Mouse (Mus musculus) liver, embryonic 11.5 days (tissue): ENCODE data around the gene Vwf. TPM values are rescaled to one million over a fixed set of nuclear protein-coding genes. Genes with fewer than 3 reads are reported as not detected.
A peak's percentile ranks its signal among the peaks of the same experiment; 100 is the strongest.

Experiments used
- ATAC-seq: fragments of 200-750 bp; cut with Nextera tagmentation; replicated peaks from 2 replicates; pipeline ENCODE4 v1.8.0; 2017; ENCODE audit warnings: moderate number of reproducible peaks, mild to moderate bottlenecking, moderate TSS enrichment, moderate library complexity; ENCODE audit not compliant: low FRiP score
- DNase-seq: peaks from one replicate; pipeline ENCODE4 v3.0.0-alpha.2; 2017; ENCODE audit warnings: low spot score
- H3K27ac ChIP-seq: fragments of 300-500 bp; sonication (generic); 2 replicates; pipeline ENCODE4 v1.5.1; 2014; ENCODE audit warnings: mild to moderate bottlenecking, low read depth, low read length, control low read depth
- H3K27me3 ChIP-seq: fragments of 300-500 bp; sonication (generic); replicated peaks from 2 replicates; pipeline ENCODE4 v1.6.1; 2014; ENCODE audit warnings: low read length, mixed read lengths; ENCODE audit not compliant: control insufficient read depth, insufficient read depth
- H3K36me3 ChIP-seq: fragments of 300-500 bp; sonication (generic); 2 replicates; pipeline ENCODE4 v1.6.1; 2014; ENCODE audit warnings: mild to moderate bottlenecking, low read length, moderate library complexity, mixed read lengths; ENCODE audit not compliant: control insufficient read depth, insufficient read depth
- H3K4me1 ChIP-seq: fragments of 300-500 bp; sonication (generic); replicated peaks from 2 replicates; pipeline ENCODE4 v1.6.1; 2014; ENCODE audit warnings: low read length, mixed read lengths; ENCODE audit not compliant: control insufficient read depth, insufficient read depth
- H3K4me2 ChIP-seq: fragments of 300-500 bp; sonication (generic); 2 replicates; pipeline ENCODE4 v1.6.1; 2014; ENCODE audit warnings: mild to moderate bottlenecking, control low read depth, moderate library complexity
- H3K4me3 ChIP-seq: fragments of 300-500 bp; sonication (generic); 2 replicates; pipeline ENCODE4 v1.5.1; 2014; ENCODE audit warnings: low read depth, low read length, control low read depth
- H3K9ac ChIP-seq: fragments of 300-500 bp; sonication (generic); 2 replicates; pipeline ENCODE4 v1.6.1; 2014; ENCODE audit warnings: low read depth, low read length, control low read depth
- H3K9me3 ChIP-seq: fragments of 300-500 bp; sonication (generic); 2 replicates; pipeline ENCODE4 v1.6.1; 2016; ENCODE audit warnings: low read length, inconsistent platforms, mixed read lengths; ENCODE audit not compliant: control insufficient read depth
- WGBS: fragments of 180-500 bp; shearing (Covaris S2); extraction: QIAGEN DNeasy Blood & Tissue Kit; methylation state at CpG from one replicate; pipeline ENCODE4 v1.1.7; 2014; 5-methylcytosine and 5-hydroxymethylcytosine counted together
- polyA plus RNA-seq: library from polyadenylated mRNA; unstranded; fragments of >200 nt; fragmentation: Nextera tagmentation; extraction: Ambion mirVana; gene quantifications from 2 replicates; pipeline ENCODE4 v1.2.1, GENCODE M21; 2014

Vwf gene
- polyA plus RNA-seq, 1 experiment from 2014 or later: 32.4 TPM

DNA sequence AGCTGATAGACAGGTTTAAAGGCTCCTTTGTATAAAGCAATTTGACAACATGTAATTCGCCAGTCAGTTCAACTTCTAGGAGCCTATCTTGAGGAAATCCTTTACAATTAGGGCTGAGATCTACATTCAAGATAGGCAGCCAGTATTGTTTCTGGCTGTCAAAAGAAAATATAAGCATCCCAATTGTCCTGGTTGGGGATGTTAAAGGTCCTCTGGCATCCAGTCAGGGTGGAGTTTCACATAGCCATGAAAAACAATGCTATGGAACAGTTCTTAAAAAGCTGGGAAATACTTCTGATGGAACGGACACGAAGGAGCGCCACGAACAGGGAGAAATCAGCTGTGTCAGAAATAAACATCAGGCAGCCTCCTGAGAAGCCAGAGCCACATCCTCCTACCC lies 11.6 kb upstream of the Vwf start:
- H3K4me2 ChIP-seq: no peak overlapping the region

DNA sequence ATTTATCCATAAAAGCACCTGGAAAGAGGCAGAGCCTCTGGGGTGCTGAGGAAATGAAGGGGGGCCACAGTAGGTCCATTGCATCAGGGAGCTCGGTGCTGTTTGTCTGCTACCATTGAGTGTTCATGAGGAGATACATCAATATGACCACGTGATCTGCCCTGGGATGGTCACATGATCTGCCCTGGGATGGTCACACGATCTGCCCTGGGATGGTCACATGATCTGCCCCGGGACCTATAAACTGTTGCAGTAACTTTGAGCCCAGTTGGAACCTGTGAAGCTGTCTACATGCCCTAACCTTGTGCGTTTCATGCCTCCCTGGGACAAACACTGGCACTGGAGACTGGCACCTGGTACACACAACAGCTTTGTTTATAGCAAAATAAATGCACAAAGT lies 8.1 kb upstream of the Vwf start:
- H3K4me3 ChIP-seq: no peak overlapping the region
- DNase-seq (no peak), ATAC-seq (no peak)
- no peak overlapping the region for H3K9ac ChIP-seq
- no peaks in the 10 kb centered on the region for H3K36me3 ChIP-seq
- H3K4me2 ChIP-seq: no peak overlapping the region
- no peaks in the 10 kb centered on the region for H3K27me3 ChIP-seq
- H3K9me3 ChIP-seq: no peaks in the 10 kb centered on the region
- peaks cover 19% of the 10 kb centered on the region for H3K4me1 ChIP-seq
- H3K27ac ChIP-seq: no peak overlapping the region
- 77% methylated on average over 5 of the region's 5 CpGs for whole genome bisulfite sequencing

More for the DNA sequence above, 11.6 kb upstream of the Vwf start:
- H3K4me3 ChIP-seq: no peak overlapping the region
- DNase-seq (no peak), ATAC-seq (no peak)
- H3K4me1 ChIP-seq: peaks cover 4% of the 10 kb centered on the region
- no peak overlapping the region for H3K27ac ChIP-seq
- H3K9ac ChIP-seq: no peak overlapping the region
- 84% methylated on average over 5 of the region's 5 CpGs for WGBS
- no peaks in the 10 kb centered on the region for H3K27me3 ChIP-seq
- H3K9me3 ChIP-seq: no peaks in the 10 kb centered on the region
- no peaks in the 10 kb centered on the region for H3K36me3 ChIP-seq

GRCm38 (mm10) chr6:125539423-125539822 lies 7.2 kb upstream of the Vwf start:
- no peaks in the 10 kb centered on the region for H3K27me3 ChIP-seq
- no peak for DNase-seq
- no peak for ATAC-seq
- no peak overlapping the region for H3K27ac ChIP-seq
- no peaks in the 10 kb centered on the region for H3K9me3 ChIP-seq
- H3K4me1 ChIP-seq: peaks cover 19% of the 10 kb centered on the region
- no peak overlapping the region for H3K4me3 ChIP-seq
- no peak overlapping the region for H3K9ac ChIP-seq
- H3K4me2 ChIP-seq: no peak overlapping the region
- no peaks in the 10 kb centered on the region for H3K36me3 ChIP-seq
- 62% methylated on average over 8 of the region's 8 CpGs for WGBS

- 59% methylated on average over 10 of the region's 10 CpGs for WGBS
- Histone ChIP-seq H3K9ac (no peak overlapping the region), H3K4me3 (no peak overlapping the region), H3K27ac (no peak overlapping the region), H3K36me3 (no peaks in the 10 kb centered on the region), H3K9me3 (no peaks in the 10 kb centered on the region), H3K27me3 (no peaks in the 10 kb centered on the region), H3K4me2 (no peak overlapping the region), H3K4me1 (peaks cover 19% of the 10 kb centered on the region)
- no peak for DNase-seq
- no peak for ATAC-seq
Measured at GRCm38 (mm10) chr6:125540199-125540598, 6.4 kb upstream of the Vwf start.

GRCm38 (mm10) chr6:125540826-125541225 lies 5.7 kb upstream of the Vwf start:
- no peak overlapping the region for H3K9ac ChIP-seq
- 64% methylated on average over 6 of the region's 6 CpGs for WGBS
- H3K4me2 ChIP-seq: no peak overlapping the region; the same call in 1 of the 2 replicates
- H3K4me1 ChIP-seq: peaks cover 19% of the 10 kb centered on the region
- H3K9me3 ChIP-seq: no peaks in the 10 kb centered on the region
- DNase-seq: no peak
- H3K4me3 ChIP-seq: no peak overlapping the region
- no peaks in the 10 kb centered on the region for H3K27me3 ChIP-seq
- H3K27ac ChIP-seq: peak overlapping the region; percentile 56; the same call in 1 of the 2 replicates
- ATAC-seq: peak; percentile 15
- no peaks in the 10 kb centered on the region for H3K36me3 ChIP-seq

DNA sequence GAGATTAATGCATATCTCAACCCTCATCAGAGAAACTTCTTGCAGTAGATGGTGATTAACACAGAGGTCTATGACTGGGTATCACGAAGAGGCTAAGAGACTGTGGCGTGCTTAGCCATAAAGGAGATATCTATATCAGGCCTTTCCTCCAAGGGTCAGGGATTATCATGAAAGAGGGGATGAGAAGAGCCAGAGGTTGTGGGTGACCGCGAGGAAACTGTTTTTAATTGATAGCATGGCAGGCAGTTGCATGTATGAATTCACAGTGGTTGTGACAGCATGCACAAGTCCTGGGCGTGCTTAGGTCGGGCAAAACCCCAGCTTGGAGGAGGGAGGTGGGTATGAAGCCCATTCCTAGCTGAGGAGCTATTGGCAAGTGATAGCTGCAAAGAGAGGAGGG lies 5.3 kb upstream of the Vwf start:
- no peak overlapping the region; the same call in 1 of the 2 replicates for H3K4me2 ChIP-seq
- H3K4me1 ChIP-seq: peaks cover 19% of the 10 kb centered on the region
- no peaks in the 10 kb centered on the region for H3K36me3 ChIP-seq
- no peaks in the 10 kb centered on the region for H3K27me3 ChIP-seq
- ATAC-seq: peak; percentile 83
- H3K4me3 ChIP-seq: no peak overlapping the region
- peak overlapping the region; percentile 56; the same call in 1 of the 2 replicates for H3K27ac ChIP-seq
- H3K9ac ChIP-seq: no peak overlapping the region
- H3K9me3 ChIP-seq: no peaks in the 10 kb centered on the region
- DNase-seq: no peak
- 37% methylated on average over 6 of the region's 6 CpGs for WGBS

- no peaks in the 10 kb centered on the region for H3K9me3 ChIP-seq
- no peak overlapping the region for H3K4me3 ChIP-seq
- DNase-seq (no peak), ATAC-seq (no peak)
- H3K9ac ChIP-seq: no peak overlapping the region
- WGBS: 55% methylated on average over 10 of the region's 10 CpGs
- no peaks in the 10 kb centered on the region for H3K27me3 ChIP-seq
- H3K4me1 ChIP-seq: peaks cover 7% of the 10 kb centered on the region; the same call in 1 of the 2 replicates
- H3K4me2 ChIP-seq: no peak overlapping the region
- H3K36me3 ChIP-seq: no peaks in the 10 kb centered on the region
- H3K27ac ChIP-seq: no peak overlapping the region
Measured at GRCm38 (mm10) chr6:125548406-125548805, 1.8 kb downstream of the Vwf start.

DNA sequence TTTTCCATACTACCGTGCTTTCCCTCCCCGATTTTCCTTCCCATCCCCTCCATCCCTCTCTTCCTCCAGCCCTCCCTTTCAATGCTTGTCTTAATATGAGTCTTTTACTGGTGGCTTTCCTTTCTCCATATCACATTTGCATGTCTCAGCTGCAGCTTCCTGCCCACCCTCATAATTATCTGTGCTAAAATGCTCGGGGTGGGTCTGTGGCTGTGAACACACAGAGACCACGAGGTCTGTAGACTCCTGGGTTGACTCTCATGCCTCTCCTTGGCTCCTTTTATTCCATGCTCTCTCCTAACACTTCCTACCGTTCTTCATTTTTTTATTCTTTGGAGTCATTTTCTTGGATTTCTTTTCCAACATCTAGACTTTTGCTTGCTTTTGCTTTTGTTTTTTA lies 3.6 kb downstream of the Vwf start:
- Histone ChIP-seq H3K9ac (no peak overlapping the region), H3K4me3 (no peak overlapping the region), H3K4me1 (peaks cover 7% of the 10 kb centered on the region; the same call in 1 of the 2 replicates), H3K36me3 (no peaks in the 10 kb centered on the region), H3K27ac (no peak overlapping the region), H3K4me2 (no peak overlapping the region), H3K9me3 (no peaks in the 10 kb centered on the region), H3K27me3 (no peaks in the 10 kb centered on the region)
- no peak for ATAC-seq
- no peak for DNase-seq
- WGBS: 48% methylated on average over 5 of the region's 5 CpGs

DNA sequence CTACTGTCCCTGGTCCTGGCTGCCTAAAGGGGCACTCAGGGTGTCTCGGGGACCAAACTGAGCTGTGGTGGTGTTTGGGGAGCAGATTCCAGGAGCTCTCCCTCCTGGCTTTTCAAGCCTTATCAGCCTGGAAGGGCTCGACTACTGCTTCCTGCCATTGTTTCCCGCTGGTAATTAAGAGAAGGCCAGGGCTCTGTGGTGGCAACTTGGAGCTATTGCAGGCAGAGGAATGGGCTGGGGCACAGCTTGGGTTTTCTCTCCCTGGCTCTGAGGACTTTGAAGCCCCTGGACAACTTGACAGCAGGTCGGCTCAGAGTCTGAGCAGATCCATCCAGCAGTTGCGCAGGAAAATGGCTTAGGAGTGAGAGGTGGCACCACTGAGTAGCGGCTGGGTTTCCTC lies 6.2 kb downstream of the Vwf start:
- H3K4me3 ChIP-seq: 0 out of 2 replicates have a peak overlapping the region, but pooled peaks have one; percentile 6
- no peaks in the 10 kb centered on the region for H3K9me3 ChIP-seq
- no peak overlapping the region; the same call in 1 of the 2 replicates for H3K4me2 ChIP-seq
- ATAC-seq: no peak
- H3K27me3 ChIP-seq: no peaks in the 10 kb centered on the region
- peak overlapping the region; percentile 3; the same call in 1 of the 2 replicates for H3K27ac ChIP-seq
- H3K4me1 ChIP-seq: peaks cover 7% of the 10 kb centered on the region; the same call in 1 of the 2 replicates
- H3K9ac ChIP-seq: no peak overlapping the region
- no peaks in the 10 kb centered on the region for H3K36me3 ChIP-seq
- no peak for DNase-seq
- WGBS: 39% methylated on average over 6 of the region's 6 CpGs
